Mouse (Mus musculus) Patski (cell line): ENCODE data around the gene Aldh1l1. TPM values are rescaled to one million over a fixed set of nuclear protein-coding genes. Genes with fewer than 3 reads are reported as not detected.

Experiments used
- ATAC-seq: fragments of 100-300 bp; one replicate; pipeline ENCODE4 v1.8.0; 2021
- CTCF ChIA-PET: fragments of 350-600 bp; sonication (Branson Sonifier 250); formaldehyde crosslinking; loops from one replicate; lab custom pipeline; 2022; ENCODE audit warnings: inconsistent platforms; lab: Charles Lee
- POLR2A ChIA-PET: fragments of 350-600 bp; sonication (Branson Sonifier 250); formaldehyde crosslinking; loops from one replicate; lab custom pipeline; 2022; ENCODE audit warnings: antibody characterized with exemption, inconsistent platforms; lab: Charles Lee
- DNase-seq: peaks from one replicate; pipeline ENCODE4 v3.0.0-alpha.2; 2011; ENCODE audit warnings: low read depth, low spot score
- H3K27me3 ChIP-seq: fragments of 371-371 bp; one replicate; pipeline ENCODE4 v1.5.1; 2021
- CTCF ChIP-seq: fragments of 100-300 bp; IDR thresholded peaks from one replicate; pipeline ENCODE4 v1.5.1; 2021
- in situ Hi-C: fragments of 300-500 bp; cut with MboI; formaldehyde crosslinking; loops from 3 replicates; pipeline ENCODE4 v1.11.1; 2018; ENCODE audit warnings: low pct_unique_long_range_greater_than_20kb, mixed read lengths
- polyA plus RNA-seq: library from polyadenylated mRNA; unstranded; gene quantifications from one replicate; pipeline ENCODE4 v1.2.3, GENCODE M21; 2021

The Aldh1l1 gene
- 0.62 TPM for polyA plus RNA-seq

DNA sequence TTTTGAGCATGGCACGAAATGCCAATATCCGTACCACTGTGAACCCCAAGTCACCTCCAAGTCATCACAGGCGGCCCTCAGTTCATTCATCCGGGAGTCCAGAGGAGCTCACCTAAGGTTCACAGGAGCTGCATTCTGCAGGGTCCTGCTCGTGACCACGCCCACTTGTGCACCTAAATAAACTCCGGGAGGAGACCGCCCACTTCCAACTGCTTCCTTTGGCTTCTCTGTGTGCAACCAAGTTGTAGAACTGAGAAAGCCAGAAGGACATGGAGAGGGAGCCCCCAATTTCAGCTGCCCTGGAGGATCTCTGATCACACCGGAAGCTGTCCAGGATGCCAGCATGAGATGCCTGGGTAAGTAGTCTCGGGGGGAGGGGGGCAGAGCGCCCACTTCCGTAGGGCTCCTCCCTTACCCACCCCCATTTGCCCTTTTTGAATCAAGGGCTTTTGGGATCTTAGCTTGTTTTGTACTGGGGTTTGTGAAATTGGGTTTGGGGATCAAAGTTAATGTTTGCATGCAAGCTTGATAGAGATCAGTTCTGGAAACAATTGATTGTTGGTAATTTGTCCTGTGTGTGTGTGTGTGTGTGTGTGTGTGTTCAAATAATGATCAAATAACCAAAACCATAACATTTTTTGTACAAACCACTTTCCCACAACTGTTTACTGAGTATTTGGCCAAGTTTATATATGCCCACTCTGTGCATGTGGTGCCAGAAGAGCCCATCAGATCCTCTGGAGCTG lies at the start of gene Aldh1l1:
TSS of gene Aldh1l1 (plus strand) at position 252 of the 746 bp plus-strand sequence.
- DNase-seq (no peak), ATAC-seq (no peak)
- POLR2A ChIA-PET: no interaction called here
- CTCF ChIA-PET: no interaction called here
- no peaks in the 10 kb centered on the region for H3K27me3 ChIP-seq
- in situ Hi-C loops: no loop called here
- no peak for TF ChIP-seq CTCF

DNA sequence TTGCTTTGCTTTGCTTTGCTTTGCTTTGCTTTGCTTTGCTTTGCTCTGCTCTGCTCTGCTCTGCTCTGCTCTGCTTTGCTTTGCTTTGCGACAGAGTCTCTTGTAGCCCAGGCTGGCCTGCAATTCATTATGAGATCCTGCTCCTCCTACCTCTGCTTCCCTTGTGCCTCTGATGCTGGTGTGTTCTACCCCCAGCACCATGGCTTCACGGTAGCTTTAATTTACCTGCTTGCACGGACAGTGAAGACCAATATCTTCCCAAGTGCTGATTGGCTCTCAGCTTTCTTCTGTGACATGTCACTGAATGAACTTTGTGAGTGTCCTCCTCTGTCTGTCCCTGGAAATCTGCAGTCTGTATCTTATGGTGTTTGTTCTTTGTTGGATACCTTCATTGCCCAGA lies 49.2 kb upstream of the Aldh1l1 start:
- no peaks in the 10 kb centered on the region for H3K27me3 ChIP-seq
- ChIA-PET CTCF (interaction anchor here (0.7 to 3.4 kb wide), 4 partner anchors 8 to 76 kb away, joined by 3 to 17 read pairs (median 10); no protein-coding TSS in a partner anchor), POLR2A (interaction anchor here (0.8 kb wide), 1 partner anchor 9 kb away, joined by 5 read pairs; no protein-coding TSS in a partner anchor)
- TF ChIP-seq CTCF: no peak
- in situ Hi-C loops: loop anchor here (10.0 kb wide), 2 partner anchors 78 to 752 kb away; no protein-coding TSS in a partner anchor
- ATAC-seq (no peak), DNase-seq (no peak)

DNA sequence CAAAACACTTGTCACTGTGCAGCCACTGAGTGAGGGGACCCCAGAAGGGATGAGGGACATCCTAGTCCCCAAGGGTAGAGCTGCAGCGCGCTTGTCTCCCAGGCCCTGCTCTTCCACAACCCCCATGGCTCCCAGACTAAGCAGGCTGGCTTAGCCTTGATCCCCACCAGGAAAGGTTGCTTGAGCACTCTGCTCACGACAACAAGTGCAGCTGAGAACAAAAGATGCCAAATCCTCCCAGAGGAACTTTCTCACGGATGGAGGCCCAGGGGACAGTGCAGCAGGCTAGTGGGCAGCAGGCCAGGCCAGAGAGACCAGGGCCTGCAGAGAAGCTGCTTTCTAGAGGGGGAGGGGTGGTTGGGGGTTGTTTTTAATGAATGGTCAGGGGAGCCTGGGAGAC lies 39.3 kb upstream of the Aldh1l1 start:
- CTCF ChIA-PET: interaction anchor here (1.4 to 2.6 kb wide), 5 partner anchors 11 to 69 kb away, joined by 4 to 17 read pairs (median 4); partner anchors contain the start of gene Cfap100

DNA sequence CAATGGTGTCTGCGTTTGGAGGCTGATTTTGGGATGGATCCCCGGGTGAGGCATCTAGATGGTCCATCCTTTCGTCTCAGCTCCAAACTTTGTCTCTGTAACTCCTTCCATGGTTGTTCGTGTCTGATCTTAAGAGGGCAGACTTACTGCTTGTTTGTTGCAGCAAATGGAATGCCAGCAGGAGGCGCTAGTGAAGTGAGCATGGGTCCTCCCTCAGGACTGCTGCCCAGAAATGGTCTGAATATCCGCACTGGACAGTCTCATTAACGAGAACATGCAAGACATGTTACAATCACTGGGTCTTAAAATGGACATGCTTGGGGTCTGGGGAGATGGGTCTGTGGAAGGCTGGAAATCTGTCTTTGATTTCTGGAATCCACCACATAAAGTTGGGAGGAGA lies 36.0 kb upstream of the Aldh1l1 start:
- ChIA-PET CTCF (interaction anchor here (1.2 kb wide), 1 partner anchor 22 kb away, joined by 3 read pairs; the partner anchor contains the start of gene Cfap100), POLR2A (interaction anchor here (0.6 kb wide), 2 partner anchors 15 to 927 kb away, joined by 3 to 6 read pairs; no protein-coding TSS in a partner anchor)
- in situ Hi-C loops: loop anchor here (10.0 kb wide), 1 partner anchor 55 kb away; no protein-coding TSS in a partner anchor
- ATAC-seq (no peak), DNase-seq (no peak)
- TF ChIP-seq CTCF: no peak
- no peaks in the 10 kb centered on the region for H3K27me3 ChIP-seq

More for the DNA sequence above, 39.3 kb upstream of the Aldh1l1 start:
- in situ Hi-C loops: no loop called here
- POLR2A ChIA-PET: interaction anchor here (0.7 to 1.3 kb wide), 3 partner anchors 10 to 75 kb away, joined by 3 to 5 read pairs (median 3); no protein-coding TSS in a partner anchor
- TF ChIP-seq CTCF: no peak
- DNase-seq: no peak
- ATAC-seq: no peak
- no peaks in the 10 kb centered on the region for H3K27me3 ChIP-seq

DNA sequence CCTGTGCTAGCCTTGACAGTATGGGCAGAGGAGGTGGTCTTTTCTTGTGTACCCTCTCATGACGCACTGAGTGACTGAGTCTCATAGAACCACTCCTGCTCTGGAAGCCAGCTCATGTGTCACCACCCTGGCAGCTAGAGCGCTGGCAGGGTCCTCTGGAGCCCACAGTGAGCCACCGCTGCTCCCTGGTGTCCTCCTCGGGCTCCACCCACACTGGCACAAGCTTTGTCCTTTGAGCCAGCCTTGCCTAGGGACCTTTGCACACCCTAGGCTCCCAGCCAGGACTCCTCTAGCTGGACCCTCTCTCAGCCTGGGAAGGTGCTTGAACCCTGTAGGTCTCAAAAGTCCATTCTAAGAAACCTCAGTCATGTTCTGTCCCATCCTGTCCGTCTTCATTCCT lies 35.5 kb upstream of the Aldh1l1 start:
- DNase-seq (no peak), ATAC-seq (no peak)
- no peak for TF ChIP-seq CTCF
- in situ Hi-C loops: loop anchor here (10.0 kb wide), 1 partner anchor 54 kb away; no protein-coding TSS in a partner anchor
- ChIA-PET POLR2A (no interaction called here), CTCF (interaction anchor here (0.9 to 1.2 kb wide), 3 partner anchors 10 to 57 kb away, joined by 3 read pairs; partner anchors contain the start of gene Cfap100)
- H3K27me3 ChIP-seq: no peaks in the 10 kb centered on the region

DNA sequence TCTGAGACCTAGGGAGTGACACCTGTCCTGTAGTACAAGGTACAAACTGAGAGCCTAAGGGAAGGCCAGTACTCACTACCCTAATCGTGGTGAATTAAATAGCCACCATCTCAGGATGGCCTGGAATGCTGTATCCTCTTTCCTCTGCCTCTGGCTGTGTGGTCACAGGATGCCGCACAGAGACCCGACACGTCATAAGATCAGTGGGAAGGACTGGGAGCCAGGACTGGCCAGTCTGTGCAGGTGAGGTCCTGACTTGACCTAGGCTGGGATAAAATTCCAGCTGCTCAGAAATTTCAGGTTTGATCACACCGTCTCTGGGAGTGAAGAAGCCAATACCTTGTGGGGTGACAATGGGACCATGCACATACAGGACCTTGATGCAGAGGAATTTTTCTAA lies 34.7 kb upstream of the Aldh1l1 start:
- in situ Hi-C loops: loop anchor here (10.0 kb wide), 1 partner anchor 53 kb away; no protein-coding TSS in a partner anchor
- ChIA-PET POLR2A (no interaction called here), CTCF (interaction anchor here (0.9 to 1.0 kb wide), 2 partner anchors 9 to 56 kb away, joined by 3 read pairs; no protein-coding TSS in a partner anchor)
- no peak for DNase-seq
- ATAC-seq: no peak
- no peak for TF ChIP-seq CTCF
- H3K27me3 ChIP-seq: no peaks in the 10 kb centered on the region

DNA sequence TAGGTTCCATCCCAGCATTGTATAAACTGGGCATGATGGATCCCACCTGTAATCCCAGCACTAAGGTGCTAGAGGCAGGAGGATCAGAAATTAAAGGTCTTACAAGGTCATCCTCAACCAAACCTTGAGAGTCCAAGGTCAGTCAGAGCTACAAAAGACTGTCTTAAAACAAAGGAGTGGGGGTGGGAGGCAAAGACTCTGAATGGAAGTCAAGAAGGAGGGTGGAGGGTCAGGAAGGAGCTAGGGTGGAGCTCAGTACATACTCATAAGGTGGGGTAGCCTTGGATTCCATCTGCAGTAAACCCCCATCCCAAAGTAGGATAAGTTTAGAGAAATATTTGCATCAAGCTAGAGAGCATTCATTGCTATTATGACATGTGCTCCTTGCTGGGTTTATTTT lies 33.6 kb upstream of the Aldh1l1 start:
- H3K27me3 ChIP-seq: no peaks in the 10 kb centered on the region
- TF ChIP-seq CTCF: no peak
- POLR2A ChIA-PET: no interaction called here
- CTCF ChIA-PET: interaction anchor here (1.4 kb wide), 1 partner anchor 17 kb away, joined by 3 read pairs; no protein-coding TSS in a partner anchor
- in situ Hi-C loops: loop anchor here (10.0 kb wide), 1 partner anchor 52 kb away; no protein-coding TSS in a partner anchor
- ATAC-seq (no peak), DNase-seq (no peak)

DNA sequence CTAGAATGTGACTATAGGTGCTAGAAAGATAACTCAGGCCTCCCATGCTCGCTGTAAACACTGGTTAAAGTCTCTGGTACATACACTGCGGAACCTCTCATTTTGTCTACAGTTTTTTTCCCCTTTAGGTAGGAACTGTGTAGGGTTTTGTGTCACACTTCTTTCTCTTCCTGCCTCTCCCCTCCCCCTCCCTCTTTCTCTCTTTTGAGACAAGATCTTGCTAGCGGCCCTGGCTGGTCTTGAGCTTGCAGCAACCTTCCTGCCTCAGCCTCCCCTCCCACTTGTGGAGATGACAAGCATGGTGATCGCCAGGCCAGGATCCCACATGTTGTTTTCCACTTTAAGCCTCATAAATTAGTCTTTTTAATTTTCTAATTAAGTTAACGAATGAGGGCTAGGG lies 32.5 kb upstream of the Aldh1l1 start:
- ChIA-PET CTCF (no interaction called here), POLR2A (no interaction called here)
- no peak for DNase-seq
- in situ Hi-C loops: loop anchor here (10.0 kb wide), 1 partner anchor 51 kb away; no protein-coding TSS in a partner anchor
- TF ChIP-seq CTCF: no peak
- no peaks in the 10 kb centered on the region for H3K27me3 ChIP-seq
- no peak for ATAC-seq

DNA sequence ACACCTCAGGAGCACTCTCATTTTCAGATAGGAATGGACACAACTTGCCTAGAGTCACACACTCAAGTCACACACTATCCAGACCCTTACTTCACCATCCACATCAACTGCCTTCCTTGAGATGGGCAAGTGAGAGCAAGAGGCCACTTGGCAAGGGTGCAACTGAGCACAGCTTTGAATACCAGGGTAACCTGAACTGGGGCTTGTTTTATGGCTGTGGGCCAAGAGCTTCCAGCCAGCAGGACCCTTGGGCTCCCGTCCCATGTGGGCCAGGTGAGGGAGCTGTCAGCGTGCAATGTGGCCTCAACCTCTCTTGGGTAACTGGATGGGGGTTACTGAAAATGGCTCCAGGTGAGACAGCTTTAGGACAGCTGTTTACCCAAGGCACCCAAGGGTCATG lies 28.8 kb upstream of the Aldh1l1 start:
- DNase-seq (no peak), ATAC-seq (no peak)
- ChIA-PET POLR2A (interaction anchor here (0.6 to 0.7 kb wide), 2 partner anchors 21 to 72 kb away, joined by 3 read pairs; no protein-coding TSS in a partner anchor), CTCF (interaction anchor here (0.7 to 2.9 kb wide), 2 partner anchors 15 to 22 kb away, joined by 3 to 14 read pairs; no protein-coding TSS in a partner anchor)
- no peak for TF ChIP-seq CTCF
- in situ Hi-C loops: loop anchor here (10.0 kb wide), 1 partner anchor 47 kb away; no protein-coding TSS in a partner anchor
- H3K27me3 ChIP-seq: no peaks in the 10 kb centered on the region

DNA sequence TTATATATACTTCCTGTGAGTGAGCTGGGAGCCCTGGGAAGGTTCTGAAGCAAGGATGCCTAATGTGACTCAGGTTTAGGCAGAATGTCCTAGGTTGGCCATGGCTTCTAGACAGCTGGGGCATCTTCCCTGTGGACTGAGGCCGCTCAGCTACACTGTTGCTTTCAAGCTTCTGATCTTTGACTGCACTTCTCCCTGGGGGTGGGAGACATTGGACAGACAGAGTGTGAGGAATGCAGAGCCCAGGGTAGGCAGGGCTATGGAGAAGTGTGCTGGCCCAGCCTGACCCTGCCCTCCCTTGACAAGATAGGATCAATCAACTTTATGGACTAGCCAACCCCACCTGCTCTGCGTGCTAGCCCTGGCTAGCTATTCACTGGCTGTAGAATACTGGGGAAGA lies 25.0 kb upstream of the Aldh1l1 start:
- POLR2A ChIA-PET: no interaction called here
- DNase-seq (no peak), ATAC-seq (no peak)
- in situ Hi-C loops: no loop called here
- TF ChIP-seq CTCF: no peak
- CTCF ChIA-PET: interaction anchor here (0.6 to 1.4 kb wide), 3 partner anchors 10 to 61 kb away, joined by 3 read pairs; no protein-coding TSS in a partner anchor
- no peaks in the 10 kb centered on the region for H3K27me3 ChIP-seq
